Mouse (Mus musculus): ENCODE data around the gene Gabpb1.

The Gabpb1 gene

DNA sequence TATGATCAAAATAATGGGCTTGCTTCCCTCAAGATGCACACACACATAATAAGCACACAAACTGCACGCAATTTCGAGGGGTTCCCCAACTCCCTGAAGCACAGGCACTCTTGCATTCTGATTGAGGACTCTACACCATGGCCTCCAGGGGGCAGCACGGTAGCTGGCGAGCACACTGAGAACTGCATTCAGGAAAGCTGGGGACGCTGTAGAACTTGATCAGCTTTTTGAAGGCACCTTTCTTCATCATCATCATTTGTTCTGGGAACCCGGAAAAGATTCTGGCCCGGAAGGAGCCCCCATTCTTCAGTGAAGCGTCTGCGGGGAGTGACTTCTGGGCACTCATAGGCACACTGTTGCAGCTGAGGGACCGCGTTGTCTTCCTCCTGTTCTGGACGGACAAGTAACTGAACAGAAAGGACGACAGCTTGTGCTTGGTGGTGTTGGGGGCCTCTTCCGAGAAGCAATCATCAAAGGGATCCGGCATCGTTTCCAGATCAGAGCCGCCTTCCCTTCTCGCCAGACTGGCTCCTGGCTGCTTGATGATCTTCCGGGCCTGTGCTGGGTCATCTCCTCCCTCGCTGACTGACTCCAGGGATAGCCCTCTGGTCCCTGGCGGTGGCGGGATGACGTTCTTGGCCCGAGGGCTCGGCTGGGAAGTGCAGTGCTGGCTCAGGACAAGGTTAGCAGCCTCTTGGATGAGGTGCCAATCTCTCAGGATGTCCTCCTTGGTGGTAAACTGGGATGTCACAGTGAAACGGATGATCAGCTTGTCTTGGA lies 82.1 kb downstream of the Gabpb1 start:
- peak; percentile 40 to 56 for DNase-seq (ENCODE audit: low spot score in 2 of 2)

DNA sequence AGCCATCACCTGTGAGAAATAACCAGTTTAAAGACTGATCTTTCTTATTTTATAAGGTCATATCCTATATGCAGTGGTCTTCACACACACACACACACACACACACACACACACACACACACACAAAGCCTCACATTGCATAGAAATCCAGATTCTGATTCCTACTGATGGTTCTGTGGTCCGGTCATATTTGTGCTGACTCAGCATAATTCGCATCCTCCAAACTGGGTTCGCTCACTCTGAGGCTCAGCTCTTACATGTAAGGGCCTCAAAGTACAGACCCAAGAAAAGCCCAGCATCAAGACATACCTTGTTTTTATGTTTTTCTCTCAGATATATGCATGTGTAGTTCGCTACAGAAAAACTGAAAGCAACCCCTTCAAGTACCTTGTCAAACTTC lies 84.8 kb downstream of the Gabpb1 start:
- DNase-seq (ENCODE audit: low spot score in 2 of 2), result no peak

DNA sequence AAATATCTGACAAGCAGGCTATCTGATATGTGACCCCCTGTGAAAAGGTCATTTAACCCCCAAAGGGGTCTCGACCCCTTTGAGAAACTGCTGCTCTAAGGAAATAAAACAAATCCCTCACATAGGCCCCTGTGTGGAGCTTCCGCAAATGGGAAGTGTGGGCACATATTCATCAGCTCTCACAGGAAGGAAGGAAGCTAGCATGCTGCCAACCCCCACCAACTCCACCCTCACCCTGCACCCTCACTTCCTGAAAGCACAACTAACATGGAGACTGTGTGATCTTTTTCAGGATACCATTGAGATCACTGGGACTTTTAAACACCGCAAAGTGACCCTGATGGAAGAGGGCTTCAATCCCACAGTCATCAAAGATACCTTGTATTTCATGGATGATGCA lies 88.7 kb downstream of the Gabpb1 start:
- no peak for DNase-seq (ENCODE audit: low spot score in 2 of 2)

DNA sequence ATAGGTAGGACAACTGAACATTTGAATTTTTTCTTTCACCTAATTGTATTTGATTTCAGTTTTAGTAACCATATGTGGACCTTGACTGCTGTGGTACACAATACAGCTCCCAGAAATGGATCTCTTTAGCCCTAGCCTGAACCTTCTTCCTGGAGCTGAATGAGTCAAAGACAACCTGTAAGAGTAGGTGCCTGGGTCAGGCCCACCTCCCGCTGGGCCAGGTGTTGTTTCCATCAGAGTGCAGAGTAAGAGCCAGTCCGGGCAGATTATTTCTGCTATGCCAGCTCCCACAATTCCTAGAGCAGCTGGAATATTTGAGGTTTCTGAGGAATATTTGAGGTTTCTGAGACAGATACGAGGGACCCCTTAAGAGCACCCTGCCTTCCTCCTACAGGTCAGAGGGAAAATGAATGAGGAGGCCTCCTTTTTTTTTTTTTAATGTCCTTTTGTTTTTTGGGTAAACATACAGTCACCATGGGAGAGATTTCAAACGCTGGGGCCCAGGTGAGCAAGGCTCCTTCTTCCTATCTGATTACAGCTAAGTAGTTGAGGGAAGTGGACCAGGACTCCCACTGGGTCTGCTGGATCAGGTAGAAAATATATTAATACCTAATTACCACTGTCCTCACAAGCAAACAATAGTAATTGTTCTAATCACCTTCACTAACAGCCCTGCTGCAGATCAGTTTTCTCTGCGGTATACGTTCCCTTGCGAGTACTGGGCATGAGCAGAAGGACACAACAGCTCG lies 91.3 kb downstream of the Gabpb1 start:
- no peak for DNase-seq (ENCODE audit: low spot score in 2 of 2)

DNA sequence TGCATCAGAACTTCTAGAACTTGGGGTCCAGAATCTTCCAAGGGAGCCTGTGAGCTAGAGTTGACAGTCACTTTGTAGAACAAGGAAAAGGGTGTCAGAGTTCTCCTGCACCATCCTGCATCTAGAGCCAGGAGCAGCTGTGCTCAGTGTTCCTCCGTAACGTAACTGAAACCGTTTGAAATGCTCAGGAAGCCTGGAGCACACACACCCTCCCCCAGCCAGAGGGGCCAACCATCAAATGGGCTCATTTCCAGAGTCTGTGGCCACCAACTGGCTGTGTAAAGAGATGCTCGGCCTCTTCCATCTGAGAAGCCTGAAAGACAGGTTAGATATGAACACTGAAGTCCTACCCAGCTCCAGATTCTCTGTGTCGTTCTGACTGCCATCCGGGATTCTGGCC lies 92.2 kb downstream of the Gabpb1 start:
- no peak for DNase-seq (ENCODE audit: low spot score in 2 of 2)

DNA sequence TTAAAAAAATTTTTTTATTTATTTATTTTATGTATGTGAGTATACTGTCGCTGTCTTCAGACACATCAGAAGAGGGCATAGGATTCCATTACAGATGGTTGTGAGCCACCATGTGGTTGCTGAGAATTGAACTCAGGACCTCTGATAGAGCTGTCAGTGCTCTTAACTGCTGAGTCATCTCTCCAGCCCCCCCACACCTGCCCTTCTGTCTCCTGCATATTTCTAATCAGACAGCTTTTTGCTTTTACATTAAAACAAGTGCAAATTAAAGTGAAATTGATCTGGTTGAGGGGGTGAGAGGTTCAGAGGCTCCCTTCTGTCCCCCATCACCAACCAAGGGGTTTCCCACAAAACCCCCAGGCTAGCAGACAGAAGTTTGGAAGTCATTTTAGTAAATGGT lies 96.9 kb downstream of the Gabpb1 start:
- DNase-seq (ENCODE audit: low spot score in 2 of 2), result no peak

All from spleen, postnatal 14 days (tissue).